Mouse (Mus musculus) olfactory bulb, adult 2 months (tissue): ENCODE data around the gene Olfr228. TPM values are rescaled to one million over a fixed set of nuclear protein-coding genes. Genes with fewer than 3 reads are reported as not detected.
"Not testable (repeated sequence)": the region's sequence is repeated elsewhere in the genome, so short reads cannot be mapped to it uniquely, and the experiment has no call there.

ENCODE experiments used
- H3K27ac ChIP-seq: fragments of 200-500 bp; 2 replicates; pipeline ENCODE4 v1.5.1; 2012; ENCODE audit warnings: low read depth, low read length; ENCODE audit not compliant: insufficient read depth
- H3K4me1 ChIP-seq: fragments of 200-500 bp; 2 replicates; pipeline ENCODE4 v1.6.1; 2012; ENCODE audit warnings: low read length; ENCODE audit not compliant: control insufficient read depth, insufficient read depth
- H3K4me3 ChIP-seq: fragments of 200-500 bp; 2 replicates; pipeline ENCODE4 v1.5.1; 2012; ENCODE audit warnings: mild to moderate bottlenecking, low read depth, low read length, moderate library complexity; ENCODE audit not compliant: insufficient read depth
- CTCF ChIP-seq: fragments of 200-500 bp; IDR thresholded peaks from 2 replicates; pipeline ENCODE4 v1.5.1; 2012; ENCODE audit warnings: low read depth, mild to moderate bottlenecking, low read length, moderate library complexity; ENCODE audit not compliant: insufficient read depth
- POLR2A ChIP-seq: fragments of 200-500 bp; IDR thresholded peaks from 2 replicates; pipeline ENCODE4 v1.6.1; 2012; ENCODE audit warnings: mild to moderate bottlenecking, low read depth, low read length, moderate library complexity; ENCODE audit not compliant: insufficient read depth
- WGBS: fragments of 180-500 bp; shearing (Covaris S2); methylation state at CpG from one replicate; pipeline ENCODE4 v1.1.7; 2018; 5-methylcytosine and 5-hydroxymethylcytosine counted together
- polyA plus RNA-seq: library from polyadenylated mRNA; stranded (reverse); fragments of >200 nt; gene quantifications from 2 replicates; pipeline ENCODE4 v1.2.4, GENCODE M21; 2012; ENCODE audit warnings: low replicate concordance; ENCODE audit not compliant: missing spikeins, insufficient read depth, insufficient read length

The Olfr228 gene
- not detected in 2 replicates for polyA plus RNA-seq

DNA sequence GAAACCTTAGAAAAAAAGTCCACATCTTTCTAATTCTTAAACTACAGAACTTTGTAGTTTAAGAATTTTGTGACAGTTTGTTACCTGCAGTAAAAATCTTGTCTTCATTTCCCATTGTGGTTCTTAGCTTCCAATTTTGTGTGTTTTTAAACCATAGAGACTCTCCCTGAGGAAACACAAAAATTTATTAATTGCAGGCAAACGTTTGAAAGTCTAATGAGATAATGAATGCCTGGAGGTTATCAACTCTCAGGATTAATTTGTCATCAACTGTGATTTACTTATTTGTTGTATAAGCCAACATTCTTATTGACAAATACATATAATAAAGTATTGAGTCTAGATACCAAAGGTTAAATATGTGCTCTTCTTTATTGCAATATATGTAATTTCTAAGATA is at the start of gene Olfr228:
Olfr228 (minus strand) TSS at position 101 of the 400 bp plus-strand sequence.
- WGBS, result 38% methylated on average over 1 of the region's 1 CpGs
- H3K27ac ChIP-seq, result no peak within 1 kb of the TSS
- H3K4me1 ChIP-seq, result no peaks in the 10 kb centered on the region
- TF ChIP-seq CTCF (no peak), POLR2A (no peak)
- no peak within 1 kb of the TSS for H3K4me3 ChIP-seq

DNA sequence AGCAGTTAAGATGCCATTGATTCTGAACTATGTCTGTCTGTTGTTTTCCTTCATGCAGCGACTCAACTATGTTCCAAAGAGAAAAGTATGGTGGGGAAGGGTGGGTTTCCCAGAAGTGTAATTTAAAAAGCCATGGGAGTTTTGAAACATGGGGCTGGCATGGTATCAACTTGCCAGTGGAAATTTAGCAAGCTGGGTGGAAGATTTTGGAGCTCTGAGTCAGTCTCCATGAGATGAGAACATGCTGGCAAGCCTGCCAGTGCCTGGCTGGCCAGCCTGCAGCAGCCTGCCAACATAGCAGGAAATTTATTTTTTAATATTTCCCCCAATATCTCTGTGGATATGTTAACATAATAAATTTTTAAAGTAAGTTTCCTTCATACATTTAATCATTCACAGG is 43.8 kb upstream of the Olfr228 start:
- Histone ChIP-seq H3K27ac (no peak overlapping the region), H3K4me3 (no peak overlapping the region), H3K4me1 (no peaks in the 10 kb centered on the region)
- WGBS, result 59% methylated on average over 1 of the region's 1 CpGs
- TF ChIP-seq CTCF, result no peak
- TF ChIP-seq POLR2A, result no peak

DNA sequence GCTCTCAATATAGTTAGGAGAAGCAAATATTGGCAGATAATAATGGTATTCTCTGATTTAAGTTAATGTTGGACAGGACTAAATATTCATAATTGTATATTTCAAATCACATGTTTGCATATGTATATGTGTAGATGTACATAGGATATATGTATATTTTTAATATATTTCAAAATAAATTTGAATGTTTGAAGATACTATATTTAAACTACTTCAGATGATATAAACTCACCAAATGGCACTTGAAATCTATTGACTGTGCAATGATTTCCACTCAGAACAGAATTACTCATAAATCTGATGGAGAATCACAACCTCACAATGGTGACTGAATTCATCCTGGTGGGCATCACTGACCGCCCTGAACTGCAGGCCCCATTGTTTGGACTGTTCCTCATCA is 21.0 kb upstream of the Olfr228 start, which contains the start of gene Olfr1076:
Olfr1076 (plus strand) TSS at position 301 of the 400 bp plus-strand sequence.
- Histone ChIP-seq H3K4me3 (no peak within 1 kb of the TSS), H3K27ac (no peak within 1 kb of the TSS), H3K4me1 (no peaks in the 10 kb centered on the region)
- no peak for TF ChIP-seq POLR2A
- TF ChIP-seq CTCF, result no peak
- WGBS, result 88% methylated on average over 1 of the region's 1 CpGs

DNA sequence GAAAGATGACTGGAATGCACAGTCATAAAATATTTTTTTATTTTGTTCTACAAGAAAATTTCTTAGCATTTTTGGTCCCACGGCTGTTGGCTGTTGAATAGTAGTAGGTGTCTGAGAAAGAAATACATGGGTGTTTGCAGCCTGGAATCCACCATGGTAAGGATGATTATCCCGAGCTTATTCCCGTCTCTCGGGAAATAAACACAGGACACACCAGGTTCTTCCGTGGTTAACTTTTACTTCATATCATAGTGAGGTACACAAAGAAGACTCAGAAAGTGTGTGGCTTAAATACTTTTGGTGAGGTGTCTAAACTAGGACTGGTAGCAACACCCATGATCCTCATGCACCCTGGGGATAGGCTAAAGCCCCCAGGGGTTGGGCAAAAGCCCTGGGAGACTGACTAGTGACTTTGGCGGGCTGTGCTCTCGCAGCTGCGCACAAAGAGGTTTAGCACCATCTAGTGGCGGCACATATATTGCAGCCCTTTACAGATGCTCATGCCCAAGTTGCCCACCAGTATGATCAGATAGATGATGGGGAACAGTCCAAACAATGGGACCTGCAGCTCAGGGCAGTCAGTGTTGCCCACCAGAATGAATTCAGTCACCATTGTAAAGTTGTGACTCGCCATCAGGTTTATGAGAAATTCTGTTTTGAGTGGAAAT is 22.6 kb downstream of the Olfr228 start:
- H3K4me1 ChIP-seq, result no peaks in the 10 kb centered on the region
- TF ChIP-seq POLR2A, result no peak
- TF ChIP-seq CTCF, result peak; percentile 38; the same call in 1 of the 2 replicates
- 29% methylated on average over 10 of the region's 10 CpGs for WGBS
- H3K27ac ChIP-seq, result no peak overlapping the region
- no peak overlapping the region for H3K4me3 ChIP-seq

DNA sequence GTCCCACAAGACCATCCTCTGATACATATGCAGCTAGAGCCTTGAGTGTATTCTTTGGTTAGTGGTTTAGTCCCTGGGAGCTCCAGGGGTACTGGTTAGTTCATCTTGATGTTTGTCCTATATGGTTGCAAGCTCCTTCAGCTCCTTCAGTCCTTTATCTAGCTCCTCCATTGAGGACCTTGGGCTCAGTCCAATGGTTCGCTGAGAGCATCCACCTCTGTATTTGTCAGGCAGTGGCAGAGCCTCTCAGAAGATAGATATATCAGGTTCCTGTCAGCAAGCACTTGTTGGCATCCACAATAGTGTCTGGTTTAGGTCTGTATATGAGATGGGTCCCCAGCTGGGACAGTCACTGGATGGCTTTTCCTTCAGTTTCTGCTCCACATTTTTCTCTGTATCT is 26.8 kb downstream of the Olfr228 start:
- H3K4me3 ChIP-seq, result no peak overlapping the region
- no peak for TF ChIP-seq POLR2A
- TF ChIP-seq CTCF, result no peak
- 67% methylated on average over 1 of the region's 1 CpGs for WGBS
- H3K4me1 ChIP-seq, result no peaks in the 10 kb centered on the region
- no peak overlapping the region for H3K27ac ChIP-seq

DNA sequence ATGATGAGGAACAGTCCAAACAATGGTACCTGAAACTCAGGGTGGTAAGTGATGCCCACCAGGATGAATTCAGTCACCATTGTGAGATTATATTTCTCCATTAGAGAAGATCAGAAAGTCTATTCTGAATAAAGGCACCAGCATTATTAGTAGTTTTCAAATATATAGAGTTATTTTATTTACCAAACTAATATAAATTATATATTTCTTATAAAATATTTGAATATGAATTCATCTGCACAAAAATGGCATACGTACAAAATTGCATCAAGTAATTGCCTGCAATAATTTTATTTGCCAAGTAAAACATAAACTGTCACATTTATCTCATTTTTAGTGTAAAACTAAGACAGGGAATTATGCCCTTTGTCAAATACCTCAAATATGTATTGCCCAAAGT is 31.0 kb downstream of the Olfr228 start, which contains the start of gene Olfr1066:
Olfr1066 (minus strand) TSS at position 101 of the 400 bp plus-strand sequence.
- no peaks in the 10 kb centered on the region for H3K4me1 ChIP-seq
- no peak within 1 kb of the TSS for H3K4me3 ChIP-seq
- 89% methylated on average over 1 of the region's 1 CpGs for WGBS
- H3K27ac ChIP-seq, result no peak within 1 kb of the TSS
- TF ChIP-seq POLR2A (no peak), CTCF (no peak)

DNA sequence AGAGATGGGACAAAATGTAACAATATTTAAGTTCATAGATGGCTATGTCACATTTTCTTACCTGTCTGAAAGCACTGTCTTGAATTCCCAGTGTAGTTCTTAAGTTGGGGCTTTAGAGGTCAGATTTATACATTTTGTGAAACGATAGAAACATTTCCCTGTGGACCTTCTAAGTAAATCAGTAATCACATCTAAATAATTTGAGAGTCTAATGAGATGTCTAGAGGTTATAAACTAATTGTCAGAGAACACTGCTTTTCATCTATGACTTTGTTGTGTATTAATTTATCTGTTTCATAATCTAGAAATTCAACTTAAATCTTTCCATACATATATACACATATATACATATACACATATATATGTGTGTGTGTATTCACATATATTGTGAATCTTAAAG is 36.7 kb downstream of the Olfr228 start, which contains the start of gene Olfr1065:
Olfr1065 (minus strand) TSS at position 101 of the 400 bp plus-strand sequence.
- not testable (repeated sequence) for H3K4me3 ChIP-seq, H3K4me1 ChIP-seq, H3K27ac ChIP-seq
- 60% methylated on average over 1 of the region's 1 CpGs for WGBS

DNA sequence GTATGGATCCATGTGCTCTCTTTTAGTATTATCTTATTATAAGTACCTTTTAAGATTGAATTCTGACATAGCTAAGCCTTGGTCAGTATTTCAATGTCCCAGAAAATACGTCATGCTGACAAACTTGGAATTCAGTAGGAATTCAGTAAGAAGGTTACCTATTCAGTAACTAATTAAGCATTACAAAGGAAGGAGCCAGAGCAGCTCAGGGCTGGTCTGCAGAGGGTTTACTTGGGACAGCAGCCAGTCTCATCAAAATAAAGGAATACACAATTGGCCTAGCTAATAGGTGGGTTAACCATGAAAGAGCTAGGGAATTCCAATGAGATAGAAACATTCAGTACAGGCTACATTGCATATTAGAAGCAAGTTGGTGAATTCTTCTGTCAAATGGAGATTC is 45.1 kb downstream of the Olfr228 start:
- not testable (repeated sequence) for H3K4me1 ChIP-seq, H3K27ac ChIP-seq, H3K4me3 ChIP-seq
- WGBS, result 36% methylated on average over 1 of the region's 1 CpGs

Other genes starting within 250 kb of the Olfr228 start
- gene Olfr1048, start 247.1 kb downstream of the Olfr228 start, polyA plus RNA-seq, result not detected in 2 replicates
- not detected in 2 replicates for gene Olfr1049, start 229.1 kb downstream of the Olfr228 start, polyA plus RNA-seq
- not detected in 2 replicates for gene Olfr1051, start 208.3 kb downstream of the Olfr228 start, polyA plus RNA-seq
- gene Olfr1052, start 194.9 kb downstream of the Olfr228 start, polyA plus RNA-seq, result not detected in 2 replicates
- gene Olfr1053, start 172.1 kb downstream of the Olfr228 start, polyA plus RNA-seq, result not detected in 2 replicates
- gene Olfr1054, start 152.0 kb downstream of the Olfr228 start, polyA plus RNA-seq, result not detected in 2 replicates
- gene Olfr1055, start 137.1 kb downstream of the Olfr228 start, polyA plus RNA-seq, result not detected in 2 replicates
- gene Olfr1056, start 124.9 kb downstream of the Olfr228 start, polyA plus RNA-seq, result not detected in 2 replicates
- not detected in 2 replicates for gene Olfr1057, start 109.0 kb downstream of the Olfr228 start, polyA plus RNA-seq
- gene Olfr1058, start 98.8 kb downstream of the Olfr228 start, polyA plus RNA-seq, result not detected in 2 replicates
- gene Olfr1061, start 73.3 kb downstream of the Olfr228 start, polyA plus RNA-seq, result not detected in 2 replicates
- not detected in 2 replicates for gene Olfr1062, start 60.6 kb downstream of the Olfr228 start, polyA plus RNA-seq
- gene Olfr1065, start 36.8 kb downstream of the Olfr228 start, polyA plus RNA-seq, result not detected in 2 replicates
- not detected in 2 replicates for gene Olfr1066, start 31.1 kb downstream of the Olfr228 start, polyA plus RNA-seq
- not detected in 2 replicates for gene Olfr1076, start 21.1 kb upstream of the Olfr228 start, polyA plus RNA-seq
- not detected in 2 replicates for gene Olfr1079, start 55.1 kb upstream of the Olfr228 start, polyA plus RNA-seq
- not detected in 2 replicates for gene Olfr1080, start 70.8 kb upstream of the Olfr228 start, polyA plus RNA-seq
- gene Olfr1082, start 111.6 kb upstream of the Olfr228 start, polyA plus RNA-seq, result not detected in 2 replicates
- not detected in 2 replicates for gene Olfr1084, start 152.3 kb upstream of the Olfr228 start, polyA plus RNA-seq
- gene Olfr1085, start 174.6 kb upstream of the Olfr228 start, polyA plus RNA-seq, result not detected in 2 replicates
- gene Olfr1086, start 192.7 kb upstream of the Olfr228 start, polyA plus RNA-seq, result not detected in 2 replicates
- not detected in 2 replicates for gene Olfr1087, start 211.0 kb upstream of the Olfr228 start, polyA plus RNA-seq
- gene Olfr1089, start 246.3 kb upstream of the Olfr228 start, polyA plus RNA-seq, result not detected in 2 replicates